Mouse (Mus musculus): ENCODE data around the gene Col7a1.
A peak's percentile ranks its signal among the peaks of the same experiment; 100 is the strongest.

Gene Col7a1

DNA sequence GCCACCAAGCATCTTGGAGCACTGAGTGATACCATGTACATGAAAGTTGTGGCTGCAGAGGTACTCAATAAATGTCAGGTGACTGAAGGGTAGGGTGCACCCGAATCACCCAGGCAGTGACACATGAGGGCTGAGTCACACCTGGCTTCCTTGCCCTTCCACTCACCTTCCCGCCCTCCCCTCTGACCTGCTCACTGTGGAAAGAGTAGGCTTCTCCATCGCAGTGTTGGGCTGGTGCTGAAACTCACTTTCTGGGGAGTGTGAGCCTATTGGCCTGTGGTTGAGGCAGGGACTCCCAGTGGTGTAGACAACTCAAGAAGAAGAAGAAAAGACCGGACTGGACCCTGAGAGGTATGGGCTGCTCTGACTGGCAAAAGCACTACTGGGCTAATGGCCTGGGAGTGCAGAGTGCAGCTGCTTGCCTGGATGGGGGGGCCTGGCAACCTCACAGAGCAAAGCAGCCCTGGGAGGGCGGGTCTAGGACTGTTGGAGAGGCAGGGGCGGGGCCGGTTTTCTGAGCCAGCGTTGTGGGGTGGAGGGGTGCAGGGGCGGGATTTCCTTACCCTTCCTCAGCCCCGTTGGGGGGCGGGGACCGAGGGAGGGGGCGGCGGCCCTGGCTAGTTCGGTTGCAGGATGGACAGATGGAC lies 34.4 kb downstream of the Col7a1 start:
- no peak for DNase-seq

DNA sequence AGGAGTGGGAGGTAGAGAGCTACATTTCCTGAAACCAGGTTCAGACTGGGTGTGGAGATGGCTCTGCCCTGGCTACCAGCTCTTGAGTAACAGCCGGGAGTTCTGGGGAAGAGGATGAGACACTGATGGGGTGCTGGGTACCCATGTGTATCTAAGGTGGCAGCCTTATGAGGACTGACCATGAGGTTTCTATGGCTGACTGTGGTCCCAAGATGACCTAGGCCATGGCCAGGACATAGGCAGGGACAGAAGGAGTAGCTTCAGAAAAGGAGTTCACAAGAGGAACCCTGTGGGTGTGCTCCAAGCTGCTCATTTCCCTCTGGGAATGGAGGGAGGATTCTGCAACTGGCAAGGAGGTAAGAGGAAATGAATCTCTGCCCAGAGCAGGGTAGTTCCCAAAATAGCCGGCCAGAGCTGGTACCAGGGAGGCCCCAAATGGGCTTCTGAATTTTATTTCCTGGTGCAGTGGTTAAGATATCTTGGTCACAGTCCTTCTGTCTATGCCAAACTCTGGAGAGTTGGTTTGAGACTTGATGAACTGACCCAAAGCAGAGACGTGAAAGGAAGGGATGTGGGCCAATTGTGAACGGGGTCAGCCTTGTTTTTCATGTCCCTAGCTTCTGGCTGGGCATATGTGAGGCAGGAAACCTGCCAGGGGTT lies 36.5 kb downstream of the Col7a1 start:
- no peak for DNase-seq

DNA sequence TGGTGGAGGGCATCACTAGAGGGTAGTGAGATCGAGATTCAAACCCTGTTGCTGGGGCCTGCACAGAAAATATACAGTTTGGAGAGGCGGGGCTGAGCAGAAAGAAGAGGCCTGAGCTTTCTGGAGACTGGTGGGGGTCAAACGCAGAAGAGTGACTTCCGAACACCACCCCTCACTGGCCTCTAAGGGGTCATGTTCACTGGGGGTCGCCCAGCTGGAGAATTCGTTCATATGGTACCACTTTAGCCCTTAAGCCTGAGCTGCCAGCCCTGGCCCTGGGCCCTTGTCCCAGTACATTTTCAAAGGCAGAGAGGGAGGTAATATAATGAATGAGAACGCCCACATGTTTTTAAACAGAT lies 37.1 kb downstream of the Col7a1 start:
- peak; percentile 30 for DNase-seq

DNA sequence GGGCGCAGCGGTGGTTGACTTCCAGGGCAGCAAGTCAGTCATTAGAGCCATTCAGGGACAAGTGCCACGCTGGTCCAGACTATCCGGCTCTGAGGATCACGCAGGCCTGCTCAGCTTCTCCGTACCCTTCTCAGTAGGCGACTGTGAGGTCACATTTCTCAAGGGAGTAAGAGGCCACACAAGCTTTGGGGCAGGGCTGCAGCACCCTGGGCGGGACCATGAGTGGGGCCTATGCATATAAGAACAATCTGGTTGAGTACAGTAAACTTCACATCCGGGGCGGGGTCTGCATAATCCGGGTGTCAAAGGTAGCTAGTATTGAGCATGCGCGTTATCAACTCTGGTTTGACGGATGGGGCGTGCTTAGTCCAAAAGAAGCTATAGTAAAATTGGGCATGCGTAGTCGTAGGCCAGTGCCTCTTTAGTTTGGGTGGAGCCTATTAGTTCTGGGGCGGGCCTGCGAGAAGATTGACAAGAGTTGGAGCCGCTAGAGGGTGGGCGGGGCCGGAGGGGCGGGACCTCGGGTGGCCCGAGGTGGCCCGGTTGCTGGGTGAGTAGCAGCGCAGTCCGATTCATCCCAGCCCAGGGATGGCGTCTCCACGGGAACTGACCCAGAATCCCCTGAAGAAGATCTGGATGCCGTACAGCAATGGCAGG lies 38.2 kb downstream of the Col7a1 start, which contains the start of gene Pfkfb4:
Gene Pfkfb4 (plus strand): TSS at position 351 of the 657 bp plus-strand sequence.
- peak; percentile 91 for DNase-seq

DNA sequence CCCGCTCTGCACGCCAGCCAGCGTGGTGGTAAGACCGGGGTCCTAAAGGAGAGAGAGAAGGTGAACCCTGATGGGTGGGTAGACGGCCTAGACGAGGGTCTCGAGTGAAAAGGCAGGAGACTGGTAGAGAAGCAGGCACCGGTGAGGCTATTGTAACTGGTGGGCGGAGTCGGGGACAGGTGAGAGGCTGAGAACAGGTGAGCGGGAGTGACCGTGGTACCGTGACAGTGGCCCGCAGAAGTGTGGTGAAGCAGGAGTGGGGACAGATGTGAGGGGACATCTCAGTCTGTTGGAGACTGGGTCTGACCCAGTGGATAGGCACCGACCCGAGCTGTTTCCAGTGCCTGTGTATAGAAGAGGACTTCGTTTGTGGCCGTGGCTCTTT lies 38.7 kb downstream of the Col7a1 start:
- no peak for DNase-seq

DNA sequence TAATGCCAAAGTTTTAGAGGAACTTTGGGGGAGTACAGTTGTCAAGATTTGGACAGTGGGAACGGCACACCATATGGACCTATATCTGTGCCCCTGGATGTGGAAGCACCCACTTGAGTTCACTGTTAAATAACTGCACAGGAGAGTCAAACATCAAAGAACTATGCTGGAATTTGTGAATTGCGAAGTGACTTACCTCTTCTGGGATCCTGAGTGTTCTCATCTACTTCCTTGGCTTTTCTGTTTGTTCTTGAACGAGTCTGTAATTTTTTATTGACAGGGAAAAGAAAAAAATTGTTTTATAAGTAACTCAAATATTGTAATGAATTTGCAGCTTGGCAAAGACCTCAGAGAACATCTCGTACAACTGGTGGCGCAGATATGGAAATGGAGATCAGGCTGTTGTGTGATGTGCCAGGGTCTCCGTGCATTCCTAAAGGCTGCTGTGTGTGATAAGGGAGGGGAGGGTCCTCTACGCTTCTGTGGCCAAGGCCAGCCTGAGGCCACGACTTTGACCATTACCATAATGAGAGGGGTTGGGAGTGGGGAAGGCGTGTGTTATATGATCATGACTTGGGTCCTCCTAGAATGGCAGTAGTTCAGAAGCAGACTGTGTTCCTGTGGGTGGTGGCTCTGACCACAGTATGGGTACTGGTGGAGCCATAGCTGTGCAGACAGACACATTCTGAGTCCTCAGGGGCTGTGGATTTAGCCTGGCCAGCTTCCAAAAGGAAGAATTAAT lies 39.4 kb downstream of the Col7a1 start:
- DNase-seq, result no peak

DNA sequence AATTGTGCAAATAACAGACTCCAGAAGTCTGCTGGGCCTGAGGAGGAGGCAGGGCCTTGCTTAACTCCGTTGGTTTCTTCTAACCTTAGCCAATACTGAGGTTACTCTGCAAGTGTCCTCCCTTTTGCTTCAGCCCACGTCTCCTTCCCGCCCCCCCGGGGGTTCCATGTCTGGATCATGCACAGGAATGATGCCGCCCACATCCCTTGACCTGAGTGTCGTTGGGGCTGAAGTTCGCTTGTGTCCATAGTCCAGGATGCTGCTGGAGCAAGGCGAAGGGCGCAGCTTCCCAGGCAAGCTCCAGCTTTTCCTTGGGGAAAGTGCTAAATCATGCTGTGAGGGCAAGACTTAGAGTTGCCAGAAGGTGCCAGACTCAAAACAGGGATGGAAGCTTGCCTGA lies 43.0 kb downstream of the Col7a1 start:
- no peak for DNase-seq

DNA sequence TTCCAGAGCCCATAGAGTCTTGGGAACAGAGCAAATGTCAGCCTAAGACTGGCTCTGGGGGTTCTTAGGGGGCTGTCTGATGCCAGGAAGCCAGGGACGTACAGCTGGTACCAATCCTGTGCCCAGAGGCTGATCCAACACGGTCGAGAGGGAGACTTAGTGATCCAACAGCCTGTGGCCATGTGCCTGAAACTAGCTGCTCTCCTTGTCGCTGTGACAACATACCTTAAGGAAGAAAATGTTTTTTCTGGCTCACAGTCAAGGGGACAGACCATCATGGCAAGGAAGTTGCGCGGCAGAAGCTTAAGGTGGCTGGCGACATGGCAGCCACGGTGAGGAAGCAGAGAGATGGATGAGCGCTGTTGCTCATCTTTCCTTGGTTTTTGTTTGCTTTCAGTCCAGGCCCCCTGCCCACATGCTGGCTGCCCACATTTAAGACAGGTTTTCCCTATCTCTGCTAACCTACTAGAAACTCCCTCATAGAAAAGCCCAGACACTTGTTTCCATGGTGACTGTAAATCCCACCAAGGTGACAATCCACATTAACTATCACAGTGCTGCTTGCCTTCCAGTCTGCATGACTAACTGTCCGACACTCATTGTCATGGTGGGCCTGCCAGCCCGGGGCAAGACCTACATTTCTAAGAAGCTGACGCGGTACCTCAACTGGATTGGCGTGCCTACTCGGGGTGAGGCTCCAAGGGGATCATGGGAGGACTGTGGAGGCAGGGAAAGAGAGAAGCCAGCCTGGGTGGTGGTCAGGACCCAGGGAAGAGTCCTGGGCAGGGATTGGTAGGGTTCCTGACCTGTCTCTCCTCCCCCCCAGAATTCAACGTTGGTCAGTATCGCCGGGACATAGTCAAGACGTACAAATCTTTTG lies 45.1 kb downstream of the Col7a1 start:
- DNase-seq, result no peak

DNA sequence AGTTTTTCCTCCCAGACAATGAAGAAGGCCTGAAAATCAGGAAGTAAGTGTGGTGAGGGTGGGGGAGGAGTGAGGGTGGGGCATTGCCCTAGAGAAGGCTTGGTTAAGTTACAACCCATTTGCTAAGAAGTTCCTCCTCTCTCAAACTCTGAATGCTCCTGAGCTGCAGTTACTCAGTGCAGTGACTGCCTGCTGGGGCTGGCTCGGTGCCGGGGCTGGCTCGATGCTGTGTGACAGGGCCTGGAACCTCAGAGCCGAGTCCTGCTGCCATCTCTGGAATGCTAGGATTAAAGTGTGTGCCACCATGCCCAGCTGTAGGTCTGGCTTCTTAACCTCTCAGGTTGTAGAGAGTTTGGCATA lies 45.8 kb downstream of the Col7a1 start:
- DNase-seq, result no peak

DNA sequence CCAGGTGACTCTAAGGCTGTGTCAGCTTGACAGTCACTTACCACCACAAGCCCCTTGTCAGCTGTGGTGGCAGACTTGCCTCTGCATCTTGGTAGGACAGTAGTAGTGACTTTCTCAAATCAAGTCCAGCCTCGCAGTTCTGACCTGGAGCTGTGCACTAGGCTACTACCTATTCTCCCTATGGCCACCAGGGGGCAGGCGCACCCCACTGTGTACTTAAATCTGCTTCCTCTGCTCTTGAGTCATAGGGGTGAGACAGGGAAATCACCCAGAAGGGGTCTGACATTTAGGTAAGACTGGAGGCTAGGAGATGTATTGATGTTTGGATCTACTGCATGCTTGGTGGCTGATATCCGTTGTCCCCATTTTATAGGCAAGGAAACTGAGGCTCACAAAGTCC lies 47.3 kb downstream of the Col7a1 start:
- DNase-seq, result peak; percentile 56

DNA sequence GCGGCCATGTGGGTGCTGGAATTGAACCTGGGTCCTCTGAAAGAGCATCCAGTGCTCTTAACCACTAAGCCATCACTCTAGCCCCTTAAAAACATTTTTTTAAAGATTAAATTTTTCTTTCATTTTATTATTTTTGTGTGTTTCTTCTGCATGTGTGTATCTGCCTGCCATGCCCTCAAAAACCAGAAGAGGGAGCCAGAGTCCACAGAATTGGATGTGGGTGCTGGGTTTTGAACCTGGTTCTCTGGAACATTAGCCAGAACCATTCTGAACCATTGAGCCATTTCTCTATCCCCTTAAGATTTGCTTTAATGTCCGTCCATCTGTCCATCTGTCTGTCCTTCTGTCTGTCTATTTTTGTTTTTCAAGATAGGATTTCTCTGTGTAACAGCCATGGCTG lies 49.8 kb downstream of the Col7a1 start:
- no peak for DNase-seq

DNA sequence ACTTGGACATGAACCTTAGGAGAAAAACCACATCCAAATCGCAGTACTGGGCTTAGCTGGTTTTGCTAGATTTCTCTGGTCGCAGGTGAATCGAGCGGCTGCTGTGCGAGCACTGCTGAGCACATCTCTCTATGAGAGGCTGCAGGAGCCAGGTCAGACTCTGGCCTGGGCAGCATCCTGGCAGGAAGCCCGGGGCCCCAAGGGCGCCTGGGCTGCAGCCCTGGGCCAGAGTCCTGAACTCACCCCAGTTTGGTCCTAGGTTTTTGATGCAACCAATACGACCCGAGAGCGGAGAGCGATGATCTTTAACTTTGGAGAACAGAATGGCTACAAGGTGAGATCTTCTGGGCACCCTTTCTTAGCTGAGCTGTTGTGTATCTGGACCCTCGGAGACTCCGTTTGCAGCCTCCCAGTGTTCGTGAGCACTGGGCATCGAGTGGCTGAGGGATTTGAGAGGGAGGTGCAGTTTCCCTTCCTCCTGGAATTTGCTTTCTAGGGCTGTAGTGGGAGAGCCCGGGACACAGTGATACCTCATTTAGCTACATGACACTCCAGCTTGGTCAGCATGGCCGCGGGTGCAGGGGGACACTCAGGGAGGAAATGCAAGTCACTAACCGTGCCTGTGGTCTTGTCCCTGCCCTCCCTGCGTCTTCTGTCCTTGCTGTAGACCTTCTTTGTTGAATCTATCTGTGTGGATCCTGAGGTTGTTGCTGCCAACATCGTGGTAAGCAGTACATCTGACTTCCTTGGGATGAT lies 53.8 kb downstream of the Col7a1 start:
- no peak for DNase-seq

DNA sequence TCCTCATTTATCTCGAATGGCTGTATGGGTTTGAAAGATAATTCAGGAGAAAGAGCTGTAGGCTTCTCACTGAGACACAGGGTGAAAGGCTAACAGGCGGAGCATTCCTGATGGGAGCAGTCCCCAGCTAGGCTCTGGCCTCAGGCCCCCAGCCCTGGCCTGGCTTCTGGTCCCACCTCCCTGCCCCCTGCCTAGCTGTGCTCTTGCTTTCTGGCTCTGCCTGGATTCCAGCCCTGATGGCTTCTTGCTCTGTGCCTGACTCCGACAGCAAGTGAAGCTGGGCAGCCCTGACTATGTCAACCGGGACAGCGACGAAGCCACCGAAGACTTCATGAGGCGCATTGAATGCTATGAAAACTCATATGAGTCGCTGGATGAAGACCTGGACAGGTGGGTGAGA lies 54.7 kb downstream of the Col7a1 start:
- no peak for DNase-seq

DNA sequence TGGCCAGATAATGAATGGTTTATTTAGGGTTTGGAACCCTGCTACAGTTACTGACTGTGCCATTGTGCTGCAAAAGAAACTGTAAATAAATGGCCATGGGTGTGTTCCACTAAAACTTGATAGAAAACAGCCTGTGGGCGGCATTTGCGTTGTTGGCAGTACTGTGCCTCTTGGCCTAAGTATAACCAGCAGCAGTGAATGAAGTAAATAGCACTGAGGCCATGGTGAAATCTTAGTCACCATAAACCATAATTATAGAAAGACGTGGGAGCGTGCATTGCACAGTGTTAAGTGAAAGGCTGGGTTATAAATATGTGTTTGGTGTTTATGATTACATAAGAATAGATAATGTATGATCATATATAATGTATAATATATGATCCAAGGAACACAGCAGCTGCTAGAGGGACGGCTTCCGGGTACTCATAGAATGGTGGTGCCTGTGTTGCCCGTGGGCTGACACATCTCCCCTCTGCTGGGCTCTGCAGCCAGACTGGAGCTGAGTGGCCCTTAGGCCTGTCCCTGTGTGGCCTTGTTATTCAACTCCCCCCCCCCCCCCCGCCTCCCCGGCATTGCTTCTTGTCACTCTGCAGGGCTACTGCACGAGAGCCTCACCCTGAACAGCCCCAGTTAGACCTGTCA lies 55.7 kb downstream of the Col7a1 start:
- DNase-seq, result no peak

DNA sequence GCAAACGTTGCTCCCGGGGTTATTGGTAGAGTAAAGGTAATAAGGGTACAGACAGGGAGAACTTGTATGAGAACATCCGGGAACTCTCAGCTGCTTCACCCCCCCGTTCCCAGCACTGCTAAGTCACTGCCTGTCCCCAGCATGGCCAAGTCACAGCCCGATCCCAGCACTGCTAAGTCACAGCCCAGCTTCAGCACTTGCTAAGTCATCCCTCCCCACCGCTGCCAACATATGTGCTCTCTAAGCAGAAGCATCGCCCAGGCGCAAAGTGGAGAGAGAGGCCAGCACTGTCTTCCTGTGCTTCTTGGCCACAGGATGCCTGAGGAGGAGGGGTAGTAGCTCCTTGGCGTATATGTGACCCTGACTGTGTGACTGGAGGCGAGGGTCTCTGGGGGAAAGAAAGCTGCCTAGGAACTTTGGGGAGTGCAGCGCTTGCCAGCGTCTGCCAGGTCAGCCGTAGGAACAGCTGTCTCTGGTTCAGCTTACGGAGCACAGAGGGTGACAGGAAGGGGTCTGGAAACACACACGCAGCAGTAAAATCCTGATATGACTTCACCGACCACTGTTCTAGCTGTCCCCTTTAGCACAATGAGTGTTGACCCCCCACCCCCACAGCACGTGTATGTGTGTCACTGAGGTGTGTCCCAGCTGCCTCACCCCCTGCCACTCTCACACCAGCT lies 56.4 kb downstream of the Col7a1 start:
- no peak for DNase-seq

DNA sequence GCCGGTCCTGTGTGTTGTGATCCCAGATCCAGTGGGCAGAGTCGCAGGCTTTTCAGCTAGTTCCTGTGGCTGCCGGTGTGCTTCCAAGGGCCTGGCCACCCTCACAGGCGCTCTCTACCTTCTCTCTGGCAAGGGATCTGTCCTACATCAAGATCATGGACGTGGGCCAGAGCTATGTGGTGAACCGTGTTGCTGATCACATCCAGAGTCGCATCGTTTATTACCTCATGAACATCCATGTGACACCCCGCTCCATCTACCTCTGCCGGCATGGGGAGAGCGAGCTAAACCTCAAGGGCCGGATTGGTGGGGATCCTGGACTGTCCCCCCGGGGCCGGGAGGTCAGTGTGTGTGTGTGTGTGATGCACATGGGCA lies 56.9 kb downstream of the Col7a1 start:
- no peak for DNase-seq

DNA sequence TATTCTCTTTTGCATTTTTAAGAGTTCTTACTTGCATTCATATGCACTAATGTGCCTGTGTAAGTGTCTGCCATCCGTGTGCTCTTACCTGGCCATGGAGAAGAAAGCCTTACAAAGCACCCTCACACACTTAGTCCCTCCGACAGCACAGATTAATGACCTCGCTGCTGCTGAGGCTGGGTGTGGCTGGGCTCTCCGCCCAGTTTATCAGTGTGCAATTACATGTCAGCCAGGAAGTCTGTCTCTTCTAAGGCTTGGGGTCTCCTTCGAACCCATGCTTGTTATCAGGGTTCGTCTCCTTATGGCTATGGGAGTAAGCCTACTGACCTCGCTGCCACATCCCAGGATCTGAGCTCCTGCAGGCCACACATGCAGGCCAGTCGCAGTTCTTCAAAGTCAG lies 62.0 kb downstream of the Col7a1 start:
- DNase-seq, result no peak

DNA sequence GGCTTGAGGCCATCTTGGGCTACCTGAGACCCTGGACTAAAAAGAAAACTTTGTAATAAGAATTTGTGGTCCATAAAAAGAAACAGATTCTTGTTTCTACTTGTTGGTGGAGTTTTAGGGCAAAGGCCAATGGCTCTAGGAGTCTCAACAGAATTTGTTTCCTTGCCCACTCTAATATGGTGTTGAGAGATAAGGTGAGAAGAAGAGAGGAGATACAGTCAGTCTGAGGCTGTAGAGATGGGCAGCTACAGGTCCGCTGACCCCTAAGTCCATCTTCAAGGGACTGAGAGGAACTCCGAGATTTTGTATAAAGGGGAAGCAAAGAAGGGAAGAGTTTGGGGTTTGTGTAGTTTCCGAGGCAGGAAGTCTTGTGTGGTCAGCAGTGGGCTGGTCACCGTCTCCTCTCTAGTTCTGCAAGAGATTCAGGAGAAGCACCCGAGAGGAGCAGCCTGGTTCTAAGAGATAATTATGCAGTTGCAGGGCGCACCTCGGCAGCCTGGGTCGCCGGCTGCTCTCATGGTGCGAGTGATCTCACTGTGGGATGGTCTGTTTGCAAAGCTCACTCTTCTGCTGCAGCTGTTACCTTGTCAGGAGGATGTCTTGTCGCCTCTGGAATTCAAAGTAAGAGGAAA lies 63.7 kb downstream of the Col7a1 start:
- DNase-seq, result no peak

DNA sequence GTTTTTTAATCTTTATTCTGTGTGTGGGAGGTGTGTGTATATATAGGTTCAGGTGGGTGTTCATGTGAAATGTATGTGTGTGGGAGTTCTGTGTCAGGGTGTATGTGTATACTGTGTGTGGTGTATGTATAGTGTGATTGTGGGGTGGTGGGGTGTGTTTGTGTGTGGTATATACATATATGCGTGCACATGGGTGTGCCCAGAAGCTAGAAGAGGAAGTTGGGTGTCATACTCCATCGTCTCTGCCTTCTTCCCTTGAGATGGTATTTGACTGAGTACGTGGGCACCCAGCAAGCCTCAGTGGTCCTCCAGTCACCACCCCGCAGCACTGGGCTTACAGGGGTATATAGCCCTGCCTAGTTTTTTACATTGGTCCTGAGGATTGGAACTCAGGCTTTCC lies 68.0 kb downstream of the Col7a1 start:
- DNase-seq, result no peak

DNA sequence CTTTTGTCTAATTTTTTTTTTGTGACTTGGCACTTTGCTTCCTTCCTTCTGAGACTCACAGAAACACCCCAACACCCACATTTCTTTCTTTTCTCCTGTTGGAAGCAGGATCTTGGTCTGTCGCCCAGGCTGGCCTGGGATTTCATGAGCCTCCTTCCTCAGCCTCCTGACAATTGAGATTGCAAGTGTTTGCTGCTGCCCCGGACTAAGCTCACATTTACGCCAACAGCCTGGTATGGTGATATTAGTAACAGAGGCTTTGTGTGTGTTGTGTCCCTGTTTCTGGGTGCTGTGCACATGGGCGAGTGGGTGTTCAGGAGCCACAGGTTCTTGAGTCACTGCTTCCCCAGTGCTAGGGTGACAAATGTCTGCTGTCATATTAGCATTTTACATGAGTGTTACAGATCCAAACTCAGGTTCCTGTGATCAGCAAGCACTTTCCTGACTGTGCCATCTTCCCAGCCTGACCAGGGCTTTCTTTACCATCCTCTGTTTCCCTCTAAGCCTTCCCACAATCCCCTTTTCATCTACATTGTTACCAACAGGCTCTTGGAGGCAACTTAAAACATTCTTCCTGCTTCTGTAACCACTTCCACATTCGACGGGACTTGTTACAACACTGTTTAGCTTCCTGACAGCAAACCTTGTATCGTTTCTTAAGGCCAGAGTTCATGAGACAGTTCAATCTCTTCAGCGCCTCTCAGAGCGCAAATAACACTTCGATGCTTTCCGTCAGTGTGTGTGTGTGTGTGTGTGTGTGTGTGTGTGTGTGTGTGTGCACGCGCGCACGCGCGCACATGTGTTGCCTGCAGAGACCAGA lies 69.7 kb downstream of the Col7a1 start:
- DNase-seq, result no peak
